Mouse (Mus musculus) lung, embryonic 15.5 days (tissue): ENCODE data around the gene Wdr77. TPM values are rescaled to one million over a fixed set of nuclear protein-coding genes. Genes with fewer than 3 reads are reported as not detected.
A peak's percentile ranks its signal among the peaks of the same experiment; 100 is the strongest.
"Not testable (repeated sequence)": the region's sequence is repeated elsewhere in the genome, so short reads cannot be mapped to it uniquely, and the experiment has no call there.

Experiments
- ATAC-seq: fragments of 200-750 bp; cut with Nextera tagmentation; 2 replicates; pipeline ENCODE4 v1.8.0; 2017; ENCODE audit warnings: moderate number of reproducible peaks, borderline replicate concordance; ENCODE audit not compliant: low FRiP score, low TSS enrichment; ENCODE audit errors: extremely low read depth
- H3K27ac ChIP-seq: fragments of 300-500 bp; sonication (generic); 2 replicates; pipeline ENCODE4 v1.5.1; 2015; ENCODE audit warnings: moderate library complexity, mild to moderate bottlenecking, inconsistent platforms
- H3K27me3 ChIP-seq: fragments of 300-500 bp; sonication (generic); 2 replicates; pipeline ENCODE4 v1.6.1; 2015; ENCODE audit warnings: inconsistent platforms
- H3K36me3 ChIP-seq: fragments of 300-500 bp; sonication (generic); 2 replicates; pipeline ENCODE4 v1.6.1; 2015; ENCODE audit warnings: inconsistent platforms
- H3K4me1 ChIP-seq: fragments of 300-500 bp; sonication (generic); 2 replicates; pipeline ENCODE4 v1.6.1; 2015; ENCODE audit warnings: inconsistent platforms
- H3K4me2 ChIP-seq: fragments of 300-500 bp; sonication (generic); 2 replicates; pipeline ENCODE4 v1.6.1; 2015; ENCODE audit warnings: inconsistent platforms, mild to moderate bottlenecking, moderate library complexity
- H3K4me3 ChIP-seq: fragments of 300-500 bp; sonication (generic); 2 replicates; pipeline ENCODE4 v1.5.1; 2015; ENCODE audit warnings: mild to moderate bottlenecking, inconsistent platforms
- H3K9ac ChIP-seq: fragments of 300-500 bp; sonication (generic); 2 replicates; pipeline ENCODE4 v1.6.1; 2015; ENCODE audit warnings: inconsistent platforms
- H3K9me3 ChIP-seq: fragments of 300-500 bp; sonication (generic); 2 replicates; pipeline ENCODE4 v1.6.1; 2016; ENCODE audit warnings: inconsistent platforms
- WGBS: fragments of 180-500 bp; shearing (Covaris S2); methylation state at CpG from one replicate; pipeline ENCODE4 v1.1.7; 2015; 5-methylcytosine and 5-hydroxymethylcytosine counted together
- polyA plus RNA-seq: library from polyadenylated mRNA; unstranded; fragments of >200 nt; fragmentation: Nextera tagmentation; extraction: Ambion mirVana; gene quantifications from 2 replicates; pipeline ENCODE4 v1.2.1, GENCODE M21; 2015

Wdr77 gene
- polyA plus RNA-seq, 1 experiment from 2014 or later = 127 TPM

- Histone ChIP-seq H3K9ac (peak overlapping the region; percentile 93), H3K4me3 (peak overlapping the region; percentile 82), H3K4me2 (peak overlapping the region; percentile 72), H3K36me3 (peaks cover 47% of the 10 kb centered on the region), H3K4me1 (peaks cover 24% of the 10 kb centered on the region), H3K27me3 (no peaks in the 10 kb centered on the region), H3K27ac (peak overlapping the region; percentile 38), H3K9me3 (no peaks in the 10 kb centered on the region)
- under 1% methylated on average over 26 of the region's 26 CpGs for WGBS
- peak; percentile 66 for ATAC-seq
Measured at GRCm38 (mm10) chr3:105959585-105959984, 416 bp downstream of the Wdr77 start.

DNA sequence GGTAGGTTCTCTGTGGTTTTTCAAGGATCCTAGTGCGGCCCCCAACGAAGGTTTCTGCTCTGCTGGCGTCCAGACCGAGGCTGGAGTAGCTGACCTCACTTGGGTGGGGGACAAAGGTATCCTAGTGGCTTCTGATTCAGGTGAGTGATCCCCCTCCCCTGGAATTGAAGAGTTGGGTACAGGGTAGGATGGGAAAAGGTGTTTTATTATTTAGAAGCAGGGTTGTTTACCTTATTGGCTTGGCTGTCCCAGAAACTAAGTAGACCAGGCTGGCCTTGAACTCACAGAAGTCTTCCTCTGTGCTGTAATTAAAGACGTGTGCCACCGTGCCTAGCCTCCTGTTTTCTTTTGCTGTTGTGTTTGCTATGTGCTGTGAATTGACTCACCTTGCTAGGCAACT lies 830 bp downstream of the Wdr77 start, which contains the start of gene Atp5f1:
Gene Atp5f1 (minus strand): TSS at position 101 of the 400 bp plus-strand sequence.
- Histone ChIP-seq H3K9ac (peak within 1 kb of the TSS; percentile 99), H3K27ac (peak within 1 kb of the TSS; percentile 87), H3K9me3 (no peaks in the 10 kb centered on the region), H3K4me1 (peaks cover 24% of the 10 kb centered on the region), H3K27me3 (no peaks in the 10 kb centered on the region), H3K4me3 (peak within 1 kb of the TSS; percentile 82), H3K36me3 (peaks cover 47% of the 10 kb centered on the region), H3K4me2 (peak within 1 kb of the TSS; percentile 72)
- 4% methylated on average over 6 of the region's 6 CpGs for WGBS
- no peak for ATAC-seq

DNA sequence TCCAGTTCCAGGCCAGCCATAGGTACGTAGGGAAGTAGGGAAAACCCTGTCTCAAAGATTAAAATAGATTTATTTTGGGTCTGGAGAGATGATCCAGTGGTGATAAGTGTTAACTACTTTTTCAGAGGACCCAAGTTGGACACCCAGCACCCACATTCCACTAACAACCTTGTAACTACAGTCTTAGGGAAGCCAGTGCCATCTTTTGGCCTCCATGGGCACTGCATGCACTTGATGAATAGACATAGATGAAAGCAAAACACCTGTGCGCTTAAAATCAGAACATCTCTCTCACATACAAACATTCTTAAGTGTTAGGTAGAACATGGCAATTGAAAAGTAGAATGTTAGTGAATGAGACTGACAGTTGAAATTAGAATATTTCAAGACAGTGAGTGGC lies 1.5 kb downstream of the Wdr77 start:
- Histone ChIP-seq H3K4me2 (peak overlapping the region; percentile 72), H3K9me3 (no peaks in the 10 kb centered on the region), H3K4me1 (peaks cover 24% of the 10 kb centered on the region), H3K9ac (no peak overlapping the region), H3K27me3 (no peaks in the 10 kb centered on the region), H3K27ac (no peak overlapping the region), H3K36me3 (peaks cover 52% of the 10 kb centered on the region), H3K4me3 (peak overlapping the region; percentile 82)
- no peak for ATAC-seq
- WGBS = 92% methylated on average over 2 of the region's 2 CpGs

GRCm38 (mm10) chr3:105971831-105972446 lies 12.8 kb downstream of the Wdr77 start:
- Histone ChIP-seq H3K4me3 (no peak overlapping the region), H3K36me3 (peaks cover 33% of the 10 kb centered on the region), H3K27me3 (no peaks in the 10 kb centered on the region), H3K4me2 (no peak overlapping the region), H3K4me1 (no peaks in the 10 kb centered on the region), H3K27ac (no peak overlapping the region), H3K9ac (no peak overlapping the region), H3K9me3 (no peaks in the 10 kb centered on the region)
- 77% methylated on average over 5 of the region's 5 CpGs for WGBS
- no peak for ATAC-seq

- no peak within 1 kb of the TSS for H3K4me2 ChIP-seq
- H3K4me1 ChIP-seq = no peaks in the 10 kb centered on the region
- no peak within 1 kb of the TSS for H3K27ac ChIP-seq
- WGBS = 74% methylated on average over 3 of the region's 3 CpGs
- H3K4me3 ChIP-seq = no peak within 1 kb of the TSS
- H3K9ac ChIP-seq = no peak within 1 kb of the TSS
- no peak for ATAC-seq
- peaks cover 19% of the 10 kb centered on the region for H3K36me3 ChIP-seq
- H3K9me3 ChIP-seq = no peaks in the 10 kb centered on the region
- no peaks in the 10 kb centered on the region for H3K27me3 ChIP-seq
Measured at GRCm38 (mm10) chr3:105973411-105973810, 14.2 kb downstream of the Wdr77 start, which contains the start of gene Ovgp1. Ovgp1 (plus strand) TSS chr3:105973711.

DNA sequence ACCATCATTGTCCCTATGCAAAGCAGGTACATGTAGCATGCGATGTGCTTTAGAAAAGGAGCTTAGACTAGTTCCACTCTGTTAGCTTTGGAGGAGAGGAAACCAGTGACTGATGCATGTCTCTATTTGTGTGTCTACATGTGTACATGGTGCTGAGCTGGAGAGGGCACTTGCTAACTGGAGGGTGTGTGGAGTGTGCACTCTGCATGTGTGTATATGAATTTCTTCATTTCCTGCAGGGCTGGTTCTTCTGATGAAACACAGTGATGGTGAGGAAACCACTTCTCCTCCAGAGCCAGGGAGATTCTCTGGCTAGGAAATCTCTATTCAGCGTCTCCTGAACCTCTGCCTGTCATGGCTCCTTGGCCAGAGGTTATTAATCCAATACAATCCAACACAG lies 15.0 kb downstream of the Wdr77 start:
- 82% methylated on average over 2 of the region's 2 CpGs for WGBS

GRCm38 (mm10) chr3:105989611-105990010 lies 30.4 kb downstream of the Wdr77 start:
- whole genome bisulfite sequencing = 57% methylated on average over 5 of the region's 5 CpGs
- ATAC-seq, H3K4me2 ChIP-seq, H3K27me3 ChIP-seq, H3K36me3 ChIP-seq, H3K27ac ChIP-seq, H3K9me3 ChIP-seq, H3K4me3 ChIP-seq, H3K4me1 ChIP-seq, H3K9ac ChIP-seq: not testable (repeated sequence)

More for the DNA sequence above, 15.0 kb downstream of the Wdr77 start:
- ATAC-seq = no peak
- no peaks in the 10 kb centered on the region for H3K4me1 ChIP-seq
- H3K4me3 ChIP-seq = no peak overlapping the region
- H3K36me3 ChIP-seq = peaks cover 11% of the 10 kb centered on the region
- H3K27me3 ChIP-seq = no peaks in the 10 kb centered on the region
- no peaks in the 10 kb centered on the region for H3K9me3 ChIP-seq
- H3K9ac ChIP-seq = no peak overlapping the region
- H3K4me2 ChIP-seq = no peak overlapping the region
- H3K27ac ChIP-seq = no peak overlapping the region

DNA sequence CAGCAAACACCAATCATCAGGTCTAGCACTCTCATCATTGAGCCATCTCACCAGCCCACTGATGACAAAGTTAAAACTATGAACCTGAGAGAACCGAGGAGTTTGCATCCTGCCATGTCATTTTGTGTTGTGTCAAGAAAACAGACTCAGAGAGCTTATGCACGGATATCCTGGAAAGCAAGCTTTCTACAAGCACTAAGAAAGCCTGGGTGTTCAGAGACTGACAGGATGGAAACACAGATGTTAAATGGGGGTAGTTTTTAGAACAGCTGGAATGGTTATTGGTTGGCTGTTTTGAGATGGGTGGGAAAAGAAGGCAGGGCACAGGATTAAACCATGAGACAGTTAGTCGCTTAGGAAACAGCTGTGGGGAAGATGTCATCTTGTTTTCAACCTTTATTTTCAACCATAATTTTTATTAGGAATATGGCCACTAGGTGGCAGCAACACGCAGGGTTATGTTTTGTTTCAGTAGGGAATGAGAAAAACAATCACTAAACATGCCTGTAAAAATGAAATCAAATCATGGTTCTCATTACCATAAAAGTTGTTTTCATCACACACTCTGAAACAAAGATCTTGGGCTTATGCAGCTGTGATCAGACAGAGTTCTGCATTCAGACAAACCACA lies 32.6 kb downstream of the Wdr77 start:
- H3K4me2 ChIP-seq = no peak overlapping the region
- H3K9me3 ChIP-seq = no peaks in the 10 kb centered on the region
- H3K27me3 ChIP-seq = no peaks in the 10 kb centered on the region
- H3K36me3 ChIP-seq = no peaks in the 10 kb centered on the region
- H3K9ac ChIP-seq = no peak overlapping the region
- no peak for ATAC-seq
- H3K4me3 ChIP-seq = no peak overlapping the region
- 22% methylated on average over 4 of the region's 4 CpGs for WGBS
- no peaks in the 10 kb centered on the region for H3K4me1 ChIP-seq
- no peak overlapping the region for H3K27ac ChIP-seq

GRCm38 (mm10) chr3:105994730-105995129 lies 35.6 kb downstream of the Wdr77 start:
- no peak for ATAC-seq
- H3K4me2 ChIP-seq = no peak overlapping the region
- no peaks in the 10 kb centered on the region for H3K27me3 ChIP-seq
- H3K4me1 ChIP-seq = no peaks in the 10 kb centered on the region
- 63% methylated on average over 2 of the region's 2 CpGs for WGBS
- H3K36me3 ChIP-seq = no peaks in the 10 kb centered on the region
- no peak overlapping the region for H3K4me3 ChIP-seq
- no peak overlapping the region for H3K9ac ChIP-seq
- H3K9me3 ChIP-seq = no peaks in the 10 kb centered on the region
- H3K27ac ChIP-seq = no peak overlapping the region

- H3K36me3 ChIP-seq = no peaks in the 10 kb centered on the region
- 0 out of 2 replicates have a peak, but pooled peaks cover 5% of the 10 kb centered on the region for H3K4me1 ChIP-seq
- no peaks in the 10 kb centered on the region for H3K27me3 ChIP-seq
- no peak overlapping the region for H3K27ac ChIP-seq
- WGBS = 20% methylated on average over 11 of the region's 11 CpGs
- no peaks in the 10 kb centered on the region for H3K9me3 ChIP-seq
- ATAC-seq = no peak
- H3K4me2 ChIP-seq = peak overlapping the region; percentile 37
- no peak overlapping the region for H3K4me3 ChIP-seq
- no peak overlapping the region for H3K9ac ChIP-seq
Measured at GRCm38 (mm10) chr3:106000707-106001375, 41.7 kb downstream of the Wdr77 start.

DNA sequence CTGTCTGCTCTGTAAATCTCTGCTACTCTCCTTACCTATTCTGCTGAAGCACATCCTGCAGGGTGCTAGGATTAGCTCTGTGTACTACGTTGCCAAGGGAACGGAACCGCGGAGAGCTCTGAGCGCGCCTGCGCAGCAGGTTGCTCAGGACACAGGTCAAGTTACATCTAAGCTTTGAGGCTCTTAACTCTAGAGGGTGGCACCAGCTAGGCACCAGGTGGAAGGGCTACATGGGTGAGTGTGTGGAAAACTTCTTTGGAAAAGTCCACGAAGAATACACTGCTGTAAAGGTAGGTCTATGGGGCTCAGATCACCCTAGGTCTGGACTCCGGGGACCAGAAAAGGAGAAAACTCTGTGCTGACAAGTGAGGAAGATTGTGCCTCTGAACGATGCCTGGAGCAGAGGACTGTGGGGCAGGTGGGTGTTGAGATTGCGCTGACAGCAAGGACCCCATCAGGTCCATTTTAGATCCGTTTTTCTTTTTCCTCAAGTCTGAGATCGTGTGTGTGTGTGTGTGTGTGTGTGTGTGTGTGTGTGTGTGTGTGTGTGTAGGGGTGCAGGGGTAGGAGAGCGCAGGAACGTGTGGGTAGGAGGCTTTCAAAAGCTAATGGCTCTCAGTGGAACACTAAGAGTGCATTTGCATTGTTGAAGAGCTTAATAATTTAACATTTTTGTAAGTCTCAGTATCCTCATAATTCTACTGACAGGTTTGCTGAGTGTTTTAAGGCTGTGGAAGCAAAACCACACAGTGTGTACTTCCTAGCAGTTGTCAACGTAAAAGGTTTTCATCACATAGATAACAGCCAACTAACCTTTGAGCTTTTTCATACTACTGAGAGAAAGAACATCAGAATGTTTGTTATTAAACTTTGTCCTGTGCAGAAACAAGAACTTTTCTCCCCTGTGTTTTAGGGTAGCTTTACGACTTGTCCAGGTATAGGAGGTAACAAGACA lies 42.5 kb downstream of the Wdr77 start:
- no peak overlapping the region for H3K27ac ChIP-seq
- 0 out of 2 replicates have a peak, but pooled peaks cover 5% of the 10 kb centered on the region for H3K4me1 ChIP-seq
- H3K9ac ChIP-seq = no peak overlapping the region
- no peaks in the 10 kb centered on the region for H3K27me3 ChIP-seq
- no peaks in the 10 kb centered on the region for H3K9me3 ChIP-seq
- peak; percentile 85 for ATAC-seq
- no peaks in the 10 kb centered on the region for H3K36me3 ChIP-seq
- H3K4me2 ChIP-seq = peak overlapping the region; percentile 37
- 20% methylated on average over 17 of the region's 17 CpGs for WGBS
- H3K4me3 ChIP-seq = no peak overlapping the region
